Mouse (Mus musculus) ES-Bruce4 (cell line): Measurements from ENCODE around the gene Dnttip1.

ENCODE experiments used
- CTCF ChIP-seq: IDR thresholded peaks from one replicate; pipeline ENCODE4 v1.8.1; 2011; ENCODE audit warnings: low read depth, low read length
- POLR2A ChIP-seq: IDR thresholded peaks from one replicate; pipeline ENCODE4 v1.8.1; 2011; ENCODE audit warnings: low read length; ENCODE audit not compliant: insufficient read depth

DNA sequence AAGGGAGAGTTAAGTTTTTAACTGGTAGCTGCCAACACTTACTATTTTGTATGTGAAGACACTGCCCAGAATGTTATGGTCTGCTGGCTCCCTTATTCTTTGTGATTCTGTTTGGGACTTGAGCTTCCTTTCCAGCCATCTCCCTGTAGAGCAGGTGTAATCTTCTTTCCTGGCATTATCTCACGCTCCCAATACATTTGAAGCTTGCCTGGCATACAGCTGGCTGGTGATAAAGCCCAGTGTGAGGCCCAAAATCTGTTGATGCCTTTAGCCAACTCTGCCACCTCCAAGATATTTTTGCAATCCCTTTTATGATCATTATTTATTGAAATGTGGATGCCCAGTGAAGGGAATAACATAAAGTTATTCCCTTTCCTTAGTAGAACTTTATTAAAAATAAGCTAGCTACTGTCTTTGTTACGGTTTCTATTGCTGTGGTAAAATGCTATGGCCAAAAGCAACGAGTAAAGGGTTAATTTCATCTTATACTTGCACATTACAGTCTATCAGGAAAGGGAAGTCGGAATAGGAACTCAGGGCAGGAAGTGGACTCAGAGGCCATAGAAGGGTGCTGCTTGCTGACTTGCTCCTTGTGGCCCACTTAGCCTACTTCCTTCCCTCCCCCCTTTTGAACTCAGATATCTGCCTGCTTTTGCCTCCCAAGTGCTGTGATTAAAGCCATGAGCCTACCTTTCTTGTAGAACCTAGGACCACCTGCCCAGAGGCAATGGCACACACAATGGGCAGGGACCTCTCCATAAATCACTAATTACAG is 14.5 kb downstream of the Dnttip1 start:
- TF ChIP-seq POLR2A = no peak
- TF ChIP-seq CTCF = no peak
